Mouse (Mus musculus): ENCODE measurements around the gene Cd84. TPM values are rescaled to one million over a fixed set of nuclear protein-coding genes. Genes with fewer than 3 reads are reported as not detected.

Cd84 gene
- polyA plus RNA-seq, 1 experiment from 2014 or later: 0.84 TPM

GRCm38 (mm10) chr1:171919193-171919592 is 79.7 kb downstream of the Cd84 start:
- ATAC-seq (ENCODE audit: low read depth): no peak
- 87% methylated on average over 5 of the region's 5 CpGs for WGBS

DNA sequence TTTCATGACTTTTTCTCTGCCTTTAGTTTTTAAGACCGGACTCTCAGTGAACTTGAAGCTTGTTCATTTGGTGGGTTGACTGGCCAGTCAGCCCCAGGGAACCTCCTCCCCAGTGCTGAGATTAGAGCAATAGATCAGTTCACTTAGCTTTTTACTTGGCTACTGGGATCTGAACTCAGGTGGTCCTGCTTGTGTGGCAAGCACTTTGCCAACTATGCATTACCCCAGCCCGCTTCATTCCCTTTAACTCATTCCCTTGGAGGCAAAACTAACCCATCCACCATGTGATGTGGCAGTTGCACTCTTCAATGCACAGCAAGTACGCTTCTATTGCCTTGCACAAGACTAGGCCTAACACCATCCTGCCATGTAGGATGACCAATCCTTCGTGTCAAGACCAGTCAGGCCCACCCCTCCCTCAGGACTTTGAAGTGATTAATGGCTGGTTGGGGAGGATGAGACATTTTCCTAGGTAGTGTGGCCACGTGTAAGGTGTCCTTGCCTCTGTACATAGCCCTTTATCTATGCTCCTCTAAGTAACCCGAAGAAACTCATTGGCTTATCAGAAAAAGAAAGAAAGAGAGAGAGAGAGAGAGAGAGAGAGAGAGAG is 80.5 kb downstream of the Cd84 start:
- no peaks in the 10 kb centered on the region for H3K4me1 ChIP-seq (replicated peaks)
- WGBS: 86% methylated on average over 6 of the region's 6 CpGs
- no peak for ATAC-seq (ENCODE audit: low read depth)

More at GRCm38 (mm10) chr1:171919193-171919592, 79.7 kb downstream of the Cd84 start:
- H3K9ac ChIP-seq: no peak overlapping the region
- no peaks in the 10 kb centered on the region for H3K36me3 ChIP-seq
- H3K27me3 ChIP-seq: no peaks in the 10 kb centered on the region
- no peak overlapping the region for H3K27ac ChIP-seq (replicated peaks)
- no peak overlapping the region for H3K4me2 ChIP-seq
- H3K9me3 ChIP-seq: no peaks in the 10 kb centered on the region
- H3K4me3 ChIP-seq: no peak overlapping the region
- no peaks in the 10 kb centered on the region for H3K4me1 ChIP-seq (replicated peaks)

DNA sequence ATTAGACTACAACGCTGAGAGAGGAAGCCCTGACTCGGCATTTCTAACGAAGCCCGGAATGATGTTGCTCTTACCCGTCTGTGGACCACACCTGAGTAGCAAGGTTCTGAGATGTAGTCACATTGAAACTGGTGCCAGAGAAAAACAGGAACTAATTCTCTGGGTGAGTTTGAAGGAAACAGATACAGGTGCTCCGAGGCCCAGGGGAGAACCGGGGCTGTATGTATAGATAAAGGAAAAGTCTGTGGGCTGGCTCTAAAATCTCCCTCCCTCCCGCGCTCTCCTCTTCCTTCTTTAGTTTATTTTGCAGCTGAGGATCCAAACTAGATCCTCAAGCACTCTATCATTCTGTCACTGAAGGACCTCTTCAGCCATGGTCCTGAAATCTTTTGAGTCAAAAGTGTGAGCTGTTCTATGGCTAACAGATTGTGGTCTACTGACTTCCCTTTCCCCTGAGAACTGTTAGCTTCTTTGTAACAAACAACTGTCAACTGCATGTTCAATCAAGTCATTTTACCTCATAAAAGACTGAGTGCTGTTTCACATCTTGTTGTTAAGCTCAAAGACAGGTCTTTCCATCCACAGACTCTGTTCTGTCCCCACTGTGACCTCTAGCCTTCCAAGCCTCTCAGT is 81.6 kb downstream of the Cd84 start:
- WGBS: 84% methylated on average over 9 of the region's 9 CpGs
- no peaks in the 10 kb centered on the region for H3K36me3 ChIP-seq
- no peak overlapping the region for H3K27ac ChIP-seq (replicated peaks)
- no peak overlapping the region for H3K9ac ChIP-seq
- H3K4me3 ChIP-seq: no peak overlapping the region
- no peak for ATAC-seq (ENCODE audit: low read depth)
- H3K4me2 ChIP-seq: no peak overlapping the region
- no peaks in the 10 kb centered on the region for H3K4me1 ChIP-seq (replicated peaks)
- no peaks in the 10 kb centered on the region for H3K9me3 ChIP-seq
- no peaks in the 10 kb centered on the region for H3K27me3 ChIP-seq

More for the DNA sequence above, 80.5 kb downstream of the Cd84 start:
- Histone ChIP-seq H3K27ac (replicated peaks) (no peak overlapping the region), H3K4me2 (no peak overlapping the region), H3K36me3 (no peaks in the 10 kb centered on the region), H3K27me3 (no peaks in the 10 kb centered on the region), H3K9ac (no peak overlapping the region), H3K4me3 (no peak overlapping the region), H3K9me3 (no peaks in the 10 kb centered on the region)

DNA sequence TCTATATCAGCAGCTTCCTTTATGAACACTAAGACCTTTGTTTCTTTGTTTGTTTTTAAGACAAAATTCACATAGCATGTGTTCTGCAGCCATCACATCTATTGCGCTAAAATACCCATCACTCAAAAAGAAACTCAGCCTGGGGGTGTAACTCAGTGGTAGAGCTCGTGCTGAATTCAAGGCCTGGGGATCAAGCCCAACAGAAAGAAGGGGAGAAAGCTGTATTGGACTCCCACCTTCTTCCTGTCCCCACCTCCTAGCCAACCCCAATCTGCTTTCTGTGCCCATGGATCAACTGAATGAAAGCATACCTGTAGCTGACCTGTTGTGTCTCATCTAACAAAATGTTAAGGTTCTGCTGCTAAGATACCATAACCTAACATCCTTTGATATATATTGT is 82.1 kb downstream of the Cd84 start:
- H3K27me3 ChIP-seq: no peaks in the 10 kb centered on the region
- ATAC-seq (ENCODE audit: low read depth): no peak
- no peak overlapping the region for H3K27ac ChIP-seq (replicated peaks)
- H3K36me3 ChIP-seq: no peaks in the 10 kb centered on the region
- H3K4me3 ChIP-seq: no peak overlapping the region
- H3K4me1 ChIP-seq (replicated peaks): no peaks in the 10 kb centered on the region
- WGBS: 70% methylated on average over 2 of the region's 2 CpGs
- no peaks in the 10 kb centered on the region for H3K9me3 ChIP-seq
- no peak overlapping the region for H3K4me2 ChIP-seq
- H3K9ac ChIP-seq: no peak overlapping the region

GRCm38 (mm10) chr1:171922844-171923243 is 83.3 kb downstream of the Cd84 start:
- H3K36me3 ChIP-seq: no peaks in the 10 kb centered on the region
- no peak for ATAC-seq (ENCODE audit: low read depth)
- no peaks in the 10 kb centered on the region for H3K4me1 ChIP-seq (replicated peaks)
- WGBS: 89% methylated on average over 5 of the region's 5 CpGs
- H3K9me3 ChIP-seq: no peaks in the 10 kb centered on the region
- no peak overlapping the region for H3K4me2 ChIP-seq
- no peak overlapping the region for H3K27ac ChIP-seq (replicated peaks)
- no peak overlapping the region for H3K4me3 ChIP-seq
- no peak overlapping the region for H3K9ac ChIP-seq
- no peaks in the 10 kb centered on the region for H3K27me3 ChIP-seq

GRCm38 (mm10) chr1:171924900-171925299 is 85.4 kb downstream of the Cd84 start:
- Histone ChIP-seq H3K27ac (replicated peaks) (no peak overlapping the region), H3K4me1 (replicated peaks) (no peaks in the 10 kb centered on the region), H3K4me2 (no peak overlapping the region), H3K4me3 (no peak overlapping the region), H3K9ac (no peak overlapping the region), H3K9me3 (no peaks in the 10 kb centered on the region), H3K27me3 (no peaks in the 10 kb centered on the region), H3K36me3 (no peaks in the 10 kb centered on the region)
- ATAC-seq (ENCODE audit: low read depth): no peak
- WGBS: 82% methylated on average over 3 of the region's 3 CpGs

DNA sequence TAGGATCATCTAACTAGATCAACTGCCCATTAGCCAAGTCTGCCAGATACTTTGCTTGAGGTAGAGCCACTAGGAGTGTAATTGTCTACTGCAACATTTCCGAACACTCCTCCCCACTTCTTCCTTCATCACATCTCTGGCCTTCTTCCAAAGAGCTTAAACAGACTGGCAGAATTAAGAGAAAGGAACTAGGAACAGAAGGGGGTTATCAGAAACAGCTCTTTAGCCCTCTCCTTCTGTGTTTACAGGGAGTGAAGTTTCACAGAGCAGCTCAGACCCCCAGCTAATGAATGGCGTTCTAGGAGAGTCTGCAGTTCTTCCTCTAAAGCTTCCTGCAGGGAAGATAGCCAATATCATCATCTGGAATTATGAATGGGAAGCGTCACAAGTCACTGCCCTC is 94.4 kb downstream of the Cd84 start:
- H3K27me3 ChIP-seq: no peaks in the 10 kb centered on the region
- no peak for ATAC-seq (ENCODE audit: low read depth)
- no peaks in the 10 kb centered on the region for H3K9me3 ChIP-seq
- H3K4me3 ChIP-seq: no peak overlapping the region
- H3K36me3 ChIP-seq: no peaks in the 10 kb centered on the region
- no peak overlapping the region for H3K4me2 ChIP-seq
- WGBS: 80% methylated on average over 3 of the region's 3 CpGs
- H3K4me1 ChIP-seq (replicated peaks): no peaks in the 10 kb centered on the region
- no peak overlapping the region for H3K9ac ChIP-seq
- H3K27ac ChIP-seq (replicated peaks): no peak overlapping the region

DNA sequence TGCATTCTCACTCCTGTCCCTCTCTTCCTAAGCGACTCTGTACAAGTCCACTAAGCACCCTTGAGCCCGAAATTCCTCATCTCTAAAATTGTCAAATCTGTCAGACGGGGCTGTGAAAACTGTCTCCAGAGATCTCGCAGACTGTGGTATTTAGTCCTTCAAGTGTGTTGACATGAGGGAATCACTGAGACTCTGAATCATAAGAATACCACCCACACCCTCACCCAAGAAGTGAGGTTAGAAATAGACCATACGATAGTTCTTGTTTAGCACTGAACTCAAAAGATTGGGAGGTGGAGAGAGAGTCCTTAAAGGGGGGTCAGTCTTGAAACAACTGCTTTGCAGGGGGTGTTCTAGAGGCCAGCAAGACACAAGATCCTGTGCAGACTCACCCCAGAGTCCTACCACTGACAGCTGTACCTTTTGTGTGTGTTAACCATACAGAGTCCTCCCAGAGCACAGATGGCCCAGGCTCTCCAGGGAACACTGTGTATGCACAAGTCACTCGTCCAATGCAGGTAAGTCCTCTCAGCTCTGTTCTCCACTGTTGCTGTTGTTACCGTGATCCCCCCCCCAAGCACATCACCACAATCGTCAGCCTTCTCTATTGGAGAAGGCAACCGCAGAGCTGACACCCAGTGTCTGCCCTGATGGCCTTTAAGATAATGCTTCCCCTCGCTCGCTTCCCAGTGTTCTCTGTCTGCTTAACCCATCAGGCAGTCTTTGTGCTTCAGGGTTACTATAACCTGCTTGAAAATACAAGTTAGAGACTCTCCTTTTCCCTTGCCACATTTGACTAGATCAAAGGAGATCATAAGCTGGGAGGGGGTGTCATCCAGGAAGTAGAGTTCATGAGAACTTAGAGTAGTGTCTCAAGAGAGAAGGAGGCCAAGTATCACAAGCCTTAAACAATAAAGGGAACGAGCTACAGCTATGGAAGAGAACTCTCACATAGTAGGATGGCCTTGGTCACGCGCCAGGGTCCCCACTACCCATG is 99.8 kb downstream of the Cd84 start:
- no peaks in the 10 kb centered on the region for H3K27me3 ChIP-seq
- ATAC-seq (ENCODE audit: low read depth): no peak
- WGBS: 87% methylated on average over 14 of the region's 14 CpGs
- no peak overlapping the region for H3K27ac ChIP-seq (replicated peaks)
- H3K9ac ChIP-seq: no peak overlapping the region
- no peak overlapping the region for H3K4me2 ChIP-seq
- no peaks in the 10 kb centered on the region for H3K36me3 ChIP-seq
- no peaks in the 10 kb centered on the region for H3K9me3 ChIP-seq
- H3K4me1 ChIP-seq (replicated peaks): no peaks in the 10 kb centered on the region
- no peak overlapping the region for H3K4me3 ChIP-seq

Other genes with a start within 250 kb of the Cd84 start
- 0.18 and 0.35 TPM in 2 replicates for gene Ly9, start 232.3 kb upstream of the Cd84 start, polyA plus RNA-seq (2015; fragmentation: Nextera tagmentation; extraction: Ambion mirVana)
- gene Slamf7, start 186.7 kb upstream of the Cd84 start, polyA plus RNA-seq (2015; fragmentation: Nextera tagmentation; extraction: Ambion mirVana): not detected in 2 replicates
- 1.1 and 1.7 TPM in 2 replicates for gene Cd48, start 157.7 kb upstream of the Cd84 start, polyA plus RNA-seq (2015; fragmentation: Nextera tagmentation; extraction: Ambion mirVana)
- 0.12 and 0.22 TPM in 2 replicates for gene Slamf1, start 72.6 kb upstream of the Cd84 start, polyA plus RNA-seq (2015; fragmentation: Nextera tagmentation; extraction: Ambion mirVana)
- gene Gm10521, start 56.0 kb downstream of the Cd84 start, polyA plus RNA-seq (2015; fragmentation: Nextera tagmentation; extraction: Ambion mirVana): not detected in 2 replicates
- gene Slamf6, start 77.8 kb downstream of the Cd84 start, polyA plus RNA-seq (2015; fragmentation: Nextera tagmentation; extraction: Ambion mirVana): 0.13 and 0.44 TPM in 2 replicates
- 46.8 and 50.5 TPM in 2 replicates for gene Vangl2, start 188.7 kb downstream of the Cd84 start, polyA plus RNA-seq (2015; fragmentation: Nextera tagmentation; extraction: Ambion mirVana)
- 10.4 and 10.8 TPM in 2 replicates for gene Nhlh1, start 217.9 kb downstream of the Cd84 start, polyA plus RNA-seq (2015; fragmentation: Nextera tagmentation; extraction: Ambion mirVana)
- gene Copa, start 242.8 kb downstream of the Cd84 start, polyA plus RNA-seq (2015; fragmentation: Nextera tagmentation; extraction: Ambion mirVana): 183 and 199 TPM in 2 replicates
- gene Ncstn, start 243.1 kb downstream of the Cd84 start, polyA plus RNA-seq (2015; fragmentation: Nextera tagmentation; extraction: Ambion mirVana): 123 and 124 TPM in 2 replicates